Mouse (Mus musculus) hindbrain, embryonic 10.5 days (tissue): Measurements from ENCODE around the gene Ercc6. TPM values are rescaled to one million over a fixed set of nuclear protein-coding genes. Genes with fewer than 3 reads are reported as not detected.

Experiments used
- DNase-seq: peaks from one replicate; pipeline ENCODE4 v3.0.0-alpha.2; 2017; ENCODE audit warnings: low spot score
- H3K27ac ChIP-seq: fragments of 300-500 bp; sonication (generic); 2 replicates; pipeline ENCODE4 v1.5.1; 2016; ENCODE audit warnings: mild to moderate bottlenecking, moderate library complexity
- H3K27me3 ChIP-seq: fragments of 300-500 bp; sonication (generic); 2 replicates; pipeline ENCODE4 v1.6.1; 2016; ENCODE audit warnings: mild to moderate bottlenecking; ENCODE audit not compliant: poor library complexity, insufficient read depth, severe bottlenecking
- H3K36me3 ChIP-seq: fragments of 300-500 bp; sonication (generic); 2 replicates; pipeline ENCODE4 v1.6.1; 2016; ENCODE audit warnings: mild to moderate bottlenecking, moderate library complexity
- H3K4me1 ChIP-seq: fragments of 300-500 bp; sonication (generic); replicated peaks from 2 replicates; pipeline ENCODE4 v1.6.1; 2016; ENCODE audit warnings: mild to moderate bottlenecking
- H3K4me3 ChIP-seq: fragments of 300-500 bp; sonication (generic); 2 replicates; pipeline ENCODE4 v1.5.1; 2016; ENCODE audit warnings: mild to moderate bottlenecking, moderate library complexity
- H3K9me3 ChIP-seq: fragments of 300-500 bp; sonication (generic); 2 replicates; pipeline ENCODE4 v1.6.1; 2016; ENCODE audit warnings: mild to moderate bottlenecking, moderate library complexity
- WGBS: fragments of 180-500 bp; shearing (Covaris S2); methylation state at CpG from one replicate; pipeline ENCODE4 v1.1.7; 2016; 5-methylcytosine and 5-hydroxymethylcytosine counted together
- polyA plus RNA-seq: library from polyadenylated mRNA; unstranded; fragments of >200 nt; fragmentation: Nextera tagmentation; extraction: Ambion mirVana; gene quantifications from 2 replicates; pipeline ENCODE4 v1.2.1, GENCODE M21; 2016

Gene Ercc6
- polyA plus RNA-seq, 1 experiment from 2014 or later, result 30.4 TPM

GRCm38 (mm10) chr14:32598437-32599219 lies 85.3 kb downstream of the Ercc6 start:
- Histone ChIP-seq H3K36me3 (no peaks in the 10 kb centered on the region), H3K27me3 (peaks cover 99% of the 10 kb centered on the region), H3K4me1 (peaks cover 37% of the 10 kb centered on the region), H3K9me3 (no peaks in the 10 kb centered on the region), H3K4me3 (peak overlapping the region; percentile 48), H3K27ac (no peak overlapping the region)
- 5% methylated on average over 23 of the region's 23 CpGs for WGBS
- peak; percentile 19 for DNase-seq

- peak; percentile 63 for DNase-seq
- Histone ChIP-seq H3K9me3 (no peaks in the 10 kb centered on the region), H3K4me1 (peaks cover 37% of the 10 kb centered on the region), H3K4me3 (peak within 1 kb of the TSS; percentile 55), H3K27me3 (peaks cover 98% of the 10 kb centered on the region), H3K36me3 (no peaks in the 10 kb centered on the region), H3K27ac (peak within 1 kb of the TSS; percentile 56)
- under 1% methylated on average over 53 of the region's 53 CpGs for WGBS
Measured at GRCm38 (mm10) chr14:32599290-32600041, 86.1 kb downstream of the Ercc6 start, which contains the start of gene Prrxl1. TSS of gene Prrxl1 (plus strand) at chr14:32599407.

GRCm38 (mm10) chr14:32600110-32600509 lies 86.8 kb downstream of the Ercc6 start:
- no peaks in the 10 kb centered on the region for H3K36me3 ChIP-seq
- DNase-seq, result peak; percentile 40
- H3K9me3 ChIP-seq, result no peaks in the 10 kb centered on the region
- peak overlapping the region; percentile 56; the same call in 1 of the 2 replicates for H3K27ac ChIP-seq
- H3K27me3 ChIP-seq, result peaks cover 94% of the 10 kb centered on the region
- peak overlapping the region; percentile 55 for H3K4me3 ChIP-seq
- peaks cover 37% of the 10 kb centered on the region for H3K4me1 ChIP-seq
- 1% methylated on average over 16 of the region's 16 CpGs for WGBS

GRCm38 (mm10) chr14:32605508-32605907 lies 92.2 kb downstream of the Ercc6 start:
- H3K36me3 ChIP-seq, result no peaks in the 10 kb centered on the region
- WGBS, result 54% methylated on average over 15 of the region's 15 CpGs
- no peak overlapping the region for H3K4me3 ChIP-seq
- H3K4me1 ChIP-seq, result peaks cover 15% of the 10 kb centered on the region
- no peak overlapping the region for H3K27ac ChIP-seq
- H3K27me3 ChIP-seq, result peaks cover 40% of the 10 kb centered on the region
- DNase-seq, result no peak
- no peaks in the 10 kb centered on the region for H3K9me3 ChIP-seq

GRCm38 (mm10) chr14:32606316-32606715 lies 93.0 kb downstream of the Ercc6 start:
- peaks cover 32% of the 10 kb centered on the region for H3K27me3 ChIP-seq
- no peak overlapping the region for H3K4me3 ChIP-seq
- peaks cover 15% of the 10 kb centered on the region for H3K4me1 ChIP-seq
- no peaks in the 10 kb centered on the region for H3K36me3 ChIP-seq
- H3K27ac ChIP-seq, result no peak overlapping the region
- DNase-seq, result no peak
- no peaks in the 10 kb centered on the region for H3K9me3 ChIP-seq
- 70% methylated on average over 8 of the region's 8 CpGs for WGBS

GRCm38 (mm10) chr14:32609392-32609791 lies 96.1 kb downstream of the Ercc6 start:
- H3K27ac ChIP-seq, result no peak overlapping the region
- no peaks in the 10 kb centered on the region for H3K36me3 ChIP-seq
- 0 out of 2 replicates have a peak, but pooled peaks cover 3% of the 10 kb centered on the region for H3K27me3 ChIP-seq
- peak; percentile 25 for DNase-seq
- peaks cover 15% of the 10 kb centered on the region for H3K4me1 ChIP-seq
- H3K4me3 ChIP-seq, result no peak overlapping the region
- 22% methylated on average over 3 of the region's 3 CpGs for WGBS
- H3K9me3 ChIP-seq, result no peaks in the 10 kb centered on the region

- 86% methylated on average over 5 of the region's 5 CpGs for WGBS
- H3K4me3 ChIP-seq, result no peak overlapping the region
- H3K27me3 ChIP-seq, result no peaks in the 10 kb centered on the region
- H3K4me1 ChIP-seq, result no peaks in the 10 kb centered on the region
- no peaks in the 10 kb centered on the region for H3K9me3 ChIP-seq
- DNase-seq, result no peak
- no peaks in the 10 kb centered on the region for H3K36me3 ChIP-seq
- H3K27ac ChIP-seq, result no peak overlapping the region
Measured at GRCm38 (mm10) chr14:32617253-32617652, 103.9 kb downstream of the Ercc6 start.

- Histone ChIP-seq H3K4me3 (no peak overlapping the region), H3K27me3 (no peaks in the 10 kb centered on the region), H3K27ac (no peak overlapping the region), H3K4me1 (peaks cover 3% of the 10 kb centered on the region), H3K9me3 (no peaks in the 10 kb centered on the region), H3K36me3 (no peaks in the 10 kb centered on the region)
- WGBS, result 91% methylated on average over 3 of the region's 3 CpGs
- DNase-seq, result no peak
Measured at GRCm38 (mm10) chr14:32624245-32624644, 110.9 kb downstream of the Ercc6 start.

GRCm38 (mm10) chr14:32624811-32625210 lies 111.5 kb downstream of the Ercc6 start:
- DNase-seq, result no peak
- WGBS, result 90% methylated on average over 7 of the region's 7 CpGs
- Histone ChIP-seq H3K27me3 (no peaks in the 10 kb centered on the region), H3K9me3 (no peaks in the 10 kb centered on the region), H3K36me3 (no peaks in the 10 kb centered on the region), H3K4me1 (peaks cover 3% of the 10 kb centered on the region), H3K27ac (no peak overlapping the region), H3K4me3 (no peak overlapping the region)

GRCm38 (mm10) chr14:32627271-32627670 lies 114.0 kb downstream of the Ercc6 start:
- H3K4me1 ChIP-seq, result peaks cover 3% of the 10 kb centered on the region
- H3K9me3 ChIP-seq, result no peaks in the 10 kb centered on the region
- no peaks in the 10 kb centered on the region for H3K27me3 ChIP-seq
- H3K27ac ChIP-seq, result no peak overlapping the region
- H3K36me3 ChIP-seq, result no peaks in the 10 kb centered on the region
- 57% methylated on average over 2 of the region's 2 CpGs for WGBS
- H3K4me3 ChIP-seq, result no peak overlapping the region
- DNase-seq, result no peak

- Histone ChIP-seq H3K4me1 (peaks cover 3% of the 10 kb centered on the region), H3K36me3 (no peaks in the 10 kb centered on the region), H3K27ac (0 out of 2 replicates have a peak overlapping the region, but pooled peaks have one; percentile 30), H3K4me3 (no peak overlapping the region), H3K27me3 (no peaks in the 10 kb centered on the region), H3K9me3 (no peaks in the 10 kb centered on the region)
- WGBS, result 41% methylated on average over 10 of the region's 10 CpGs
- DNase-seq, result peak; percentile 14
Measured at GRCm38 (mm10) chr14:32628584-32628983, 115.3 kb downstream of the Ercc6 start.
